Mouse (Mus musculus): ENCODE measurements around the gene Anpep. TPM values are rescaled to one million over a fixed set of nuclear protein-coding genes. Genes with fewer than 3 reads are reported as not detected.
A peak's percentile ranks its signal among the peaks of the same experiment; 100 is the strongest.

Anpep gene
- polyA plus RNA-seq, 1 experiment from 2014 or later = 26.7 TPM

DNA sequence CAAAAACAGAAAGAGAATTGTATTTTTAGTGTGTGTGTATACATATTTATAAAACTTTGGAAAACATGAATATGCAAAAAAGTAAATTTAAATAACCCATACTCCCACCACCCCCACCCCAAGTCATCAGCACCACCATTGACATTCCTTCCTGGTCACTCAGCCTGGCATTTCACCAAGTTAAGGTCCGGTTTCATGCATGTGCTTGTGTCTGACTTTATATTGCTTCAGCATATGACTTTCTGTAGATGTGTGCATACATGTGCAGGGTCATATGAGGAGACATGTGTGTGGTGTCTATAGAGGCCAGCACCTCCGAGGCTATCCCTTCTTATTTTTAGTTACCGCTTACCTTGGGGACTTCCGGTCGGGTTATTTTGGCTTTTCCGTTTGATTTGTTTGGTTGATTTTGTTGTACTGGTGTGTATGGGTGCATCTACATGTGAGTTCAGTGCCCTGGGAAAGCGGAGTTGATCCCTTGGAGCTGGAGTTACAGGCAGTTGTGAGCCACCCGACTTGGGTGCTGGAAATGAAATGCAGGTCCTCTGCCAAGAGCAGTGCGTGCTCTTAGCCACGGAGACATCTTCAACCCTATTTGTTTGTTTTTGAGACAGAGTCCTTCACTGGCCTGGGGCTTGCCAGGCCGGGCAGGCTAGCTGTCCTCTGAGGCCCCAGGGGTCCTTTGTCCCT is 78.9 kb downstream of the Anpep start:
- H3K36me3 ChIP-seq (replicated peaks; ENCODE audit: insufficient read depth, low read length) = no peaks in the 10 kb centered on the region
- no peak for TF ChIP-seq EP300 (IDR thresholded peaks at IDR 0.05; ENCODE audit: low read depth)
- no peak for DNase-seq
- H3K4me1 ChIP-seq (ENCODE audit: insufficient read depth) = no peaks in the 10 kb centered on the region
- H3K27ac ChIP-seq (ENCODE audit: low read depth) = peak overlapping the region; percentile 97
- H3K4me3 ChIP-seq (ENCODE audit: low read depth, low read length) = no peak overlapping the region
- H3K9ac ChIP-seq (replicated peaks) = no peak overlapping the region
- H3K27me3 ChIP-seq (ENCODE audit: insufficient read depth, low read length) = no peaks in the 10 kb centered on the region
- H3K9me3 ChIP-seq (ENCODE audit: low read length) = no peaks in the 10 kb centered on the region
- 77% methylated on average over 11 of the region's 11 CpGs for WGBS (ENCODE audit: insufficient replicate concordance)
- ATAC-seq = no peak
- H3K4me2 ChIP-seq (ENCODE audit: low read depth, low read length) = no peak overlapping the region

DNA sequence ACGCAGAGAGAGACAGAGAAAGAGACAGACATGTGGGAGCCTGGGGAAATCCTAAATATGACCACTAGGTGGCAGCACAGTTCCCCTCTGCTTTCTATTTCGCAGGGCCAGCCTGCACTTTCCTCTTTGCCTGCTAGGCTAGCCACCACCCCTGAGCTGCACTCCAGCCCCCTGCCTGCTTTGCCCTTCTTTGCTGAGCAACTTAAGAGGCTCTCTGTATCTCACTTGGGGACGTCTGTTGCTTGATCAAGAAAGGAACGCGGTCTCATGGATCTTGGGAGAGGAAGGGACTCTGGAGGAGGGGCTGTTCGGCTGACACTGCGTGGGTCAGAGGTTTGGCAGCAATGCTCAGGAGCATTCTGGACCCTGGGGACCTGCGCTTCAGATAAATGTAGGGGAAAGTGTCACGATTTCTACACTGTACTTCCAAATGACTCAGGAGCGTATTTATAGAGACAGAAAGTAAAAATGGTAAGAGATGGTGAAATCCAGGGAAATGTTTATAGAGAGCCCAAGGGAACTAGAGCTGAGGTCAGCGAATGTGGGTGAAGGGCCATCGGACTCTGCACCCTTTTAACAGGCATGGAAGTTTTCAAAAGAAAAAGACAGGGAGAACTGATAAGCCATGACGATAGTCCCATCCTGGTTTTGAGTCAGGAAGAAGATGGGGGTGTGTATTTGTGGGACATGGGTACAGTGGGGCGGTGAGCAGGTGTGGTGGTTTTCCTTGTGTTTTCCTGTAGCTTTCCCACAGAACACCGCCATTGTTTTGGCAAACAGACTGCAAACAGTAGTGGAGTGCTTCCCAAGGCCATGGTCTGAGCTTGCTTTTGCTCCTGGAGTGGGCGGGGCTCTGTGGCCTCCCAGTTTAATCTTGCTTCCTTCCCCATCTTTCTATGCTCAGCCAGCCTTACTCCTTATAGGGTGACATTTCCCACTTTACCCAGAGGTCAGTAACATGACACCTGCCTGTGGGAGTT is 79.9 kb downstream of the Anpep start:
- no peaks in the 10 kb centered on the region for H3K27me3 ChIP-seq (ENCODE audit: insufficient read depth, low read length)
- TF ChIP-seq EP300 (IDR thresholded peaks at IDR 0.05; ENCODE audit: low read depth) (peak; percentile 47; the same call in 1 of the 2 replicates), CTCF (IDR thresholded peaks at IDR 0.05; ENCODE audit: low read depth) (peak; percentile 95)
- ATAC-seq (peak; percentile 91), DNase-seq (peak; percentile 79)
- peak overlapping the region; percentile 61 for H3K9ac ChIP-seq (replicated peaks)
- no peaks in the 10 kb centered on the region for H3K4me1 ChIP-seq (ENCODE audit: insufficient read depth)
- 14% methylated on average over 16 of the region's 16 CpGs for WGBS (ENCODE audit: insufficient replicate concordance)
- H3K4me3 ChIP-seq (ENCODE audit: low read depth, low read length) = peak overlapping the region; percentile 45
- no peaks in the 10 kb centered on the region for H3K9me3 ChIP-seq (ENCODE audit: low read length)
- H3K27ac ChIP-seq (ENCODE audit: low read depth) = peak overlapping the region; percentile 97
- H3K36me3 ChIP-seq (replicated peaks; ENCODE audit: insufficient read depth, low read length) = no peaks in the 10 kb centered on the region
- H3K4me2 ChIP-seq (ENCODE audit: low read depth, low read length) = peak overlapping the region; percentile 72

Other genes with a start within 250 kb of the Anpep start
- gene Rhcg, start 243.4 kb downstream of the Anpep start, polyA plus RNA-seq (2015; fragmentation: Nextera tagmentation; extraction: Ambion mirVana) = 0.20 TPM in 1 of 2 replicates, not detected in the other
- gene Ticrr, start 200.9 kb downstream of the Anpep start, polyA plus RNA-seq (2015; fragmentation: Nextera tagmentation; extraction: Ambion mirVana) = 2.2 and 2.5 TPM in 2 replicates
- gene Kif7, start 145.3 kb downstream of the Anpep start, polyA plus RNA-seq (2015; fragmentation: Nextera tagmentation; extraction: Ambion mirVana) = 0.15 and 0.19 TPM in 2 replicates
- not detected in 2 replicates for gene Plin1, start 128.2 kb downstream of the Anpep start, polyA plus RNA-seq (2015; fragmentation: Nextera tagmentation; extraction: Ambion mirVana)
- gene Pex11a, start 117.9 kb downstream of the Anpep start, polyA plus RNA-seq (2015; fragmentation: Nextera tagmentation; extraction: Ambion mirVana) = 13.5 and 16.1 TPM in 2 replicates
- gene Wdr93, start 117.9 kb downstream of the Anpep start, polyA plus RNA-seq (2015; fragmentation: Nextera tagmentation; extraction: Ambion mirVana) = 0.11 and 0.19 TPM in 2 replicates
- gene Mesp1, start 67.3 kb downstream of the Anpep start, polyA plus RNA-seq (2015; fragmentation: Nextera tagmentation; extraction: Ambion mirVana) = not detected in 2 replicates
- gene Mesp2, start 50.3 kb downstream of the Anpep start, polyA plus RNA-seq (2015; fragmentation: Nextera tagmentation; extraction: Ambion mirVana) = 0.07 TPM in 1 of 2 replicates, not detected in the other
- 8.0 and 8.3 TPM in 2 replicates for gene Ap3s2, start 59.6 kb upstream of the Anpep start, polyA plus RNA-seq (2015; fragmentation: Nextera tagmentation; extraction: Ambion mirVana)
- 2.5 and 2.8 TPM in 2 replicates for gene Arpin, start 74.3 kb upstream of the Anpep start, polyA plus RNA-seq (2015; fragmentation: Nextera tagmentation; extraction: Ambion mirVana)
- 5.9 and 6.4 TPM in 2 replicates for gene Zfp710, start 163.8 kb upstream of the Anpep start, polyA plus RNA-seq (2015; fragmentation: Nextera tagmentation; extraction: Ambion mirVana)

All from liver, postnatal 0 days (tissue).